Mouse (Mus musculus): Measurements from ENCODE around the gene Gm8332. TPM values are rescaled to one million over a fixed set of nuclear protein-coding genes. Genes with fewer than 3 reads are reported as not detected.
"Not testable (repeated sequence)": the region's sequence is repeated elsewhere in the genome, so short reads cannot be mapped to it uniquely, and the experiment has no call there.

The Gm8332 gene
- polyA plus RNA-seq, 1 experiment = 0.88 TPM

- TF ChIP-seq MYOD1 (IDR thresholded peaks at IDR 0.05; ENCODE audit: control insufficient read depth, insufficient read length, low read depth) (no peak), CEBPB (IDR thresholded peaks at IDR 0.05; ENCODE audit: low read depth) (no peak), FOSL1 (IDR thresholded peaks at IDR 0.05; ENCODE audit: insufficient read depth, low read length, poor library complexity, severe bottlenecking) (no peak), CTCF (IDR thresholded peaks at IDR 0.05; ENCODE audit: control insufficient read depth, insufficient read depth, insufficient read length) (no peak), USF1 (IDR thresholded peaks at IDR 0.05; ENCODE audit: low read depth) (no peak), MYOG (IDR thresholded peaks at IDR 0.05; ENCODE audit: control insufficient read depth, extremely low read depth, insufficient read length) (no peak), MAX (IDR thresholded peaks at IDR 0.05) (no peak)
- no peaks in the 10 kb centered on the region for H3K36me3 ChIP-seq (ENCODE audit: control insufficient read depth, insufficient read depth)
- H3K4me3 ChIP-seq (ENCODE audit: insufficient read depth, poor library complexity, severe bottlenecking) = no peak overlapping the region
Measured at GRCm38 (mm10) chr12:88219445-88219844, 30.5 kb downstream of the Gm8332 start.

GRCm38 (mm10) chr12:88218059-88218458 lies 31.8 kb downstream of the Gm8332 start:
- not testable (repeated sequence) for H3K79me3 ChIP-seq (ENCODE audit: low read depth)

More at GRCm38 (mm10) chr12:88219445-88219844, 30.5 kb downstream of the Gm8332 start:
- Histone ChIP-seq H3ac (ENCODE audit: control insufficient read depth, insufficient read length, low read depth) (no peak overlapping the region), H3K79me3 (ENCODE audit: low read depth) (no peaks in the 10 kb centered on the region), H3K79me2 (ENCODE audit: control insufficient read depth, insufficient read depth) (no peaks in the 10 kb centered on the region), H3K27me3 (ENCODE audit: control insufficient read depth, insufficient read depth, insufficient read length) (no peaks in the 10 kb centered on the region)

GRCm38 (mm10) chr12:88214641-88215040 lies 35.3 kb downstream of the Gm8332 start:
- Histone ChIP-seq H3K79me2 (ENCODE audit: control insufficient read depth, insufficient read depth) (no peaks in the 10 kb centered on the region), H3K4me3 (ENCODE audit: insufficient read depth, poor library complexity, severe bottlenecking) (no peak overlapping the region), H3K79me3 (ENCODE audit: low read depth) (no peaks in the 10 kb centered on the region), H3ac (ENCODE audit: control insufficient read depth, insufficient read length, low read depth) (no peak overlapping the region), H3K36me3 (ENCODE audit: control insufficient read depth, insufficient read depth) (no peaks in the 10 kb centered on the region), H3K27me3 (ENCODE audit: control insufficient read depth, insufficient read depth, insufficient read length) (no peaks in the 10 kb centered on the region)
- TF ChIP-seq MYOD1 (IDR thresholded peaks at IDR 0.05; ENCODE audit: control insufficient read depth, insufficient read length, low read depth) (peak; percentile 96), CEBPB (IDR thresholded peaks at IDR 0.05; ENCODE audit: low read depth) (no peak)

More at GRCm38 (mm10) chr12:88218059-88218458, 31.8 kb downstream of the Gm8332 start:
- H3K4me3 ChIP-seq (ENCODE audit: insufficient read depth, poor library complexity, severe bottlenecking); H3ac ChIP-seq (ENCODE audit: control insufficient read depth, insufficient read length, low read depth); H3K79me2 ChIP-seq (ENCODE audit: control insufficient read depth, insufficient read depth); H3K36me3 ChIP-seq (ENCODE audit: control insufficient read depth, insufficient read depth); H3K27me3 ChIP-seq (ENCODE audit: control insufficient read depth, insufficient read depth, insufficient read length): not testable (repeated sequence)

- not testable (repeated sequence) for H3K79me3 ChIP-seq (ENCODE audit: low read depth); H3ac ChIP-seq (ENCODE audit: control insufficient read depth, insufficient read length, low read depth); H3K4me3 ChIP-seq (ENCODE audit: insufficient read depth, poor library complexity, severe bottlenecking); H3K79me2 ChIP-seq (ENCODE audit: control insufficient read depth, insufficient read depth); H3K27me3 ChIP-seq (ENCODE audit: control insufficient read depth, insufficient read depth, insufficient read length); H3K36me3 ChIP-seq (ENCODE audit: control insufficient read depth, insufficient read depth)
- peak; percentile 50 for TF ChIP-seq MYOD1 (IDR thresholded peaks at IDR 0.05; ENCODE audit: control insufficient read depth, insufficient read length, low read depth)
Measured at GRCm38 (mm10) chr12:88211458-88211857, 38.4 kb downstream of the Gm8332 start.

GRCm38 (mm10) chr12:88202856-88203255 lies 47.0 kb downstream of the Gm8332 start:
- no peak overlapping the region for H3K4me3 ChIP-seq (ENCODE audit: insufficient read depth, poor library complexity, severe bottlenecking)
- no peaks in the 10 kb centered on the region for H3K36me3 ChIP-seq (ENCODE audit: control insufficient read depth, insufficient read depth)
- H3K79me3 ChIP-seq (ENCODE audit: low read depth) = no peaks in the 10 kb centered on the region
- H3ac ChIP-seq (ENCODE audit: control insufficient read depth, insufficient read length, low read depth) = no peak overlapping the region
- H3K79me2 ChIP-seq (ENCODE audit: control insufficient read depth, insufficient read depth) = no peaks in the 10 kb centered on the region
- no peaks in the 10 kb centered on the region for H3K27me3 ChIP-seq (ENCODE audit: control insufficient read depth, insufficient read depth, insufficient read length)
- TF ChIP-seq FOSL1 (IDR thresholded peaks at IDR 0.05; ENCODE audit: insufficient read depth, low read length, poor library complexity, severe bottlenecking) (no peak), MYOG (IDR thresholded peaks at IDR 0.05; ENCODE audit: control insufficient read depth, extremely low read depth, insufficient read length) (no peak), CTCF (IDR thresholded peaks at IDR 0.05; ENCODE audit: control insufficient read depth, insufficient read depth, insufficient read length) (no peak), MYOD1 (IDR thresholded peaks at IDR 0.05; ENCODE audit: control insufficient read depth, insufficient read length, low read depth) (no peak), USF1 (IDR thresholded peaks at IDR 0.05; ENCODE audit: low read depth) (no peak), MAX (IDR thresholded peaks at IDR 0.05) (no peak), CEBPB (IDR thresholded peaks at IDR 0.05; ENCODE audit: low read depth) (no peak)

Other genes with a start within 250 kb of the Gm8332 start
- not detected for gene Gm2075, start 238.3 kb downstream of the Gm8332 start, polyA plus RNA-seq (2012; fragmentation: generic; extraction: Trizol)
- gene Gm6803, start 231.3 kb downstream of the Gm8332 start, polyA plus RNA-seq (2012; fragmentation: generic; extraction: Trizol) = not detected
- gene Gm2056, start 223.1 kb downstream of the Gm8332 start, polyA plus RNA-seq (2012; fragmentation: generic; extraction: Trizol) = not detected
- not detected for gene Gm16368, start 166.4 kb downstream of the Gm8332 start, polyA plus RNA-seq (2012; fragmentation: generic; extraction: Trizol)
- 0.11 TPM for gene Gm10436, start 68.0 kb downstream of the Gm8332 start, polyA plus RNA-seq (2012; fragmentation: generic; extraction: Trizol)
- gene Gm5662, start 24.4 kb upstream of the Gm8332 start, polyA plus RNA-seq (2012; fragmentation: generic; extraction: Trizol) = 0.15 TPM
- gene Gm5039, start 73.9 kb upstream of the Gm8332 start, polyA plus RNA-seq (2012; fragmentation: generic; extraction: Trizol) = 0.33 TPM
- 24.1 TPM for gene Adck1, start 110.5 kb upstream of the Gm8332 start, polyA plus RNA-seq (2012; fragmentation: generic; extraction: Trizol)